Mouse (Mus musculus) lung, postnatal 0 days (tissue): ENCODE data around the gene Gm3402.

Source experiments
- CTCF ChIP-seq: IDR thresholded peaks from 2 replicates; pipeline ENCODE4 v1.5.1; 2016; ENCODE audit warnings: antibody characterized with exemption, mild to moderate bottlenecking
- EP300 ChIP-seq: IDR thresholded peaks from 2 replicates; pipeline ENCODE4 v1.6.1; 2016; ENCODE audit warnings: antibody characterized with exemption, mild to moderate bottlenecking, control low read depth

GRCm38 (mm10) chr5:146470821-146471220, 43.1 kb upstream of the Gm3402 start:
- TF ChIP-seq CTCF, result no peak
- TF ChIP-seq EP300, result no peak
